Mouse (Mus musculus) splenic B cell, adult 2 months (primary cell): ENCODE measurements around the gene G0s2.
A peak's percentile ranks its signal among the peaks of the same experiment; 100 is the strongest.

Source experiments
- DNase-seq: peaks from one replicate; pipeline ENCODE4 v3.0.0-alpha.2; 2011; ENCODE audit warnings: low read depth, low spot score
- H3K27me3 ChIP-seq: 2 replicates; pipeline ENCODE4 v1.6.1; 2012; ENCODE audit warnings: mild to moderate bottlenecking, low read length, moderate library complexity, mixed read lengths; ENCODE audit not compliant: control insufficient read depth, poor library complexity, insufficient read depth, severe bottlenecking
- H3K36me3 ChIP-seq: 2 replicates; pipeline ENCODE4 v1.6.1; 2012; ENCODE audit warnings: mild to moderate bottlenecking, low read length, moderate library complexity, mixed read lengths; ENCODE audit not compliant: control insufficient read depth, poor library complexity, insufficient read depth, severe bottlenecking

G0s2 gene

GRCm38 (mm10) chr1:193272916-193273601 lies at the start of gene G0s2:
Gene G0s2, minus strand, starts transcription at chr1:193273217.
- Histone ChIP-seq H3K36me3 (no peaks in the 10 kb centered on the region), H3K27me3 (no peaks in the 10 kb centered on the region)
- peak; percentile 27 for DNase-seq

GRCm38 (mm10) chr1:193320398-193320797 lies 47.4 kb upstream of the G0s2 start:
- H3K27me3 ChIP-seq: no peaks in the 10 kb centered on the region
- DNase-seq: no peak
- no peaks in the 10 kb centered on the region for H3K36me3 ChIP-seq

- Histone ChIP-seq H3K27me3 (no peaks in the 10 kb centered on the region), H3K36me3 (no peaks in the 10 kb centered on the region)
- DNase-seq: no peak
Measured at GRCm38 (mm10) chr1:193319721-193320120, 46.7 kb upstream of the G0s2 start.

GRCm38 (mm10) chr1:193317159-193317559 lies 44.1 kb upstream of the G0s2 start:
- no peaks in the 10 kb centered on the region for H3K27me3 ChIP-seq
- H3K36me3 ChIP-seq: no peaks in the 10 kb centered on the region
- no peak for DNase-seq

GRCm38 (mm10) chr1:193316358-193316750 lies 43.3 kb upstream of the G0s2 start:
- H3K27me3 ChIP-seq: no peaks in the 10 kb centered on the region
- no peak for DNase-seq
- H3K36me3 ChIP-seq: no peaks in the 10 kb centered on the region

GRCm38 (mm10) chr1:193315705-193316357 lies 42.8 kb upstream of the G0s2 start:
- H3K36me3 ChIP-seq: no peaks in the 10 kb centered on the region
- H3K27me3 ChIP-seq: no peaks in the 10 kb centered on the region
- DNase-seq: no peak

GRCm38 (mm10) chr1:193311596-193311995 lies 38.6 kb upstream of the G0s2 start:
- no peak for DNase-seq
- no peaks in the 10 kb centered on the region for H3K27me3 ChIP-seq
- H3K36me3 ChIP-seq: no peaks in the 10 kb centered on the region

GRCm38 (mm10) chr1:193310519-193311085 lies 37.6 kb upstream of the G0s2 start:
- H3K36me3 ChIP-seq: no peaks in the 10 kb centered on the region
- no peak for DNase-seq

GRCm38 (mm10) chr1:193309785-193310518 lies 36.9 kb upstream of the G0s2 start:
- no peaks in the 10 kb centered on the region for H3K27me3 ChIP-seq
- no peak for DNase-seq
- H3K36me3 ChIP-seq: no peaks in the 10 kb centered on the region

More at GRCm38 (mm10) chr1:193310519-193311085, 37.6 kb upstream of the G0s2 start:
- no peaks in the 10 kb centered on the region for H3K27me3 ChIP-seq

- no peak for DNase-seq
- no peaks in the 10 kb centered on the region for H3K36me3 ChIP-seq
- no peaks in the 10 kb centered on the region for H3K27me3 ChIP-seq
Measured at GRCm38 (mm10) chr1:193306832-193307231, 33.8 kb upstream of the G0s2 start.

GRCm38 (mm10) chr1:193305386-193305785 lies 32.4 kb upstream of the G0s2 start:
- no peak for DNase-seq
- Histone ChIP-seq H3K36me3 (no peaks in the 10 kb centered on the region), H3K27me3 (no peaks in the 10 kb centered on the region)

GRCm38 (mm10) chr1:193303096-193303495 lies 30.1 kb upstream of the G0s2 start:
- Histone ChIP-seq H3K36me3 (no peaks in the 10 kb centered on the region), H3K27me3 (no peaks in the 10 kb centered on the region)
- DNase-seq: no peak

- no peaks in the 10 kb centered on the region for H3K27me3 ChIP-seq
- DNase-seq: no peak
- H3K36me3 ChIP-seq: no peaks in the 10 kb centered on the region
Measured at GRCm38 (mm10) chr1:193302093-193302405, 29.0 kb upstream of the G0s2 start.

GRCm38 (mm10) chr1:193301216-193302092 lies 28.4 kb upstream of the G0s2 start:
- no peak for DNase-seq
- Histone ChIP-seq H3K36me3 (no peaks in the 10 kb centered on the region), H3K27me3 (no peaks in the 10 kb centered on the region)
